Mouse (Mus musculus) liver, embryonic 14.5 days (tissue): Measurements from ENCODE around the gene Iqcf3. TPM values are rescaled to one million over a fixed set of nuclear protein-coding genes. Genes with fewer than 3 reads are reported as not detected.

Experiments used
- ATAC-seq: fragments of 200-750 bp; cut with Nextera tagmentation; 2 replicates; pipeline ENCODE4 v1.8.0; 2017; ENCODE audit warnings: moderate number of reproducible peaks, mild to moderate bottlenecking, moderate library complexity; ENCODE audit not compliant: insufficient read depth
- DNase-seq, 3 experiments: peaks; one replicate each; pipeline ENCODE4 v3.0.0-alpha.2; 2012 to 2013; ENCODE audit warnings: low read depth in 3 of 3, low spot score in 3 of 3
- H3K27ac ChIP-seq: fragments of 300-500 bp; sonication (generic); 2 replicates; pipeline ENCODE4 v1.5.1; 2014; ENCODE audit warnings: moderate library complexity, mild to moderate bottlenecking, control low read depth, inconsistent platforms
- H3K27me3 ChIP-seq: fragments of 300-500 bp; sonication (generic); 2 replicates; pipeline ENCODE4 v1.6.1; 2014; ENCODE audit warnings: mild to moderate bottlenecking, low read length, moderate library complexity; ENCODE audit not compliant: control insufficient read depth, insufficient read depth
- H3K36me3 ChIP-seq: fragments of 300-500 bp; sonication (generic); replicated peaks from 2 replicates; pipeline ENCODE4 v1.6.1; 2014; ENCODE audit warnings: low read depth; ENCODE audit not compliant: control insufficient read depth, insufficient read depth
- H3K4me1 ChIP-seq, 2 experiments: fragments of 200-500 bp in 1 of 2; fragments of 300-500 bp in 1 of 2; sonication (generic) in 1 of 2; replicated peaks; 2 replicates each; pipeline ENCODE4 v1.6.1; 2012 to 2014; ENCODE audit warnings: antibody characterized with exemption in 1 of 2, inconsistent platforms in 1 of 2, low read length in 1 of 2; ENCODE audit not compliant: control insufficient read depth in 2 of 2, insufficient read depth in 2 of 2
- H3K4me2 ChIP-seq: fragments of 300-500 bp; sonication (generic); 2 replicates; pipeline ENCODE4 v1.6.1; 2014; ENCODE audit warnings: low read depth, mild to moderate bottlenecking, control low read depth, moderate library complexity
- H3K4me3 ChIP-seq, 2 experiments: fragments of 200-500 bp in 1 of 2; fragments of 300-500 bp in 1 of 2; sonication (generic) in 1 of 2; 2 replicates each; pipeline ENCODE4 v1.5.1; 2012 to 2014; ENCODE audit warnings: low read depth in 2 of 2, low read length in 2 of 2, mild to moderate bottlenecking in 2 of 2, control low read depth in 1 of 2, inconsistent platforms in 1 of 2, moderate library complexity in 1 of 2; ENCODE audit not compliant: insufficient read depth in 1 of 2
- H3K9ac ChIP-seq: fragments of 300-500 bp; sonication (generic); replicated peaks from 2 replicates; pipeline ENCODE4 v1.6.1; 2014; ENCODE audit warnings: mild to moderate bottlenecking, control low read depth, moderate library complexity
- H3K9me3 ChIP-seq: fragments of 300-500 bp; sonication (generic); 2 replicates; pipeline ENCODE4 v1.6.1; 2016; ENCODE audit warnings: low read length, mixed read lengths; ENCODE audit not compliant: control insufficient read depth
- CTCF ChIP-seq: IDR thresholded peaks from 2 replicates; pipeline ENCODE4 v1.5.1; 2016; ENCODE audit warnings: antibody characterized with exemption, low read depth, control low read depth
- EP300 ChIP-seq: IDR thresholded peaks from 2 replicates; pipeline ENCODE4 v1.6.1; 2016; ENCODE audit warnings: antibody characterized with exemption, low read depth
- WGBS: fragments of 180-500 bp; shearing (Covaris S2); extraction: QIAGEN DNeasy Blood & Tissue Kit; methylation state at CpG from one replicate; pipeline ENCODE4 v1.1.7; 2014; ENCODE audit not compliant: insufficient replicate concordance; 5-methylcytosine and 5-hydroxymethylcytosine counted together
- polyA plus RNA-seq, 2 experiments: library from polyadenylated mRNA; depleted of rRNA in 1 of 2; stranded (reverse) in 1 of 2; unstranded in 1 of 2; fragments of >200 nt; fragmentation: Nextera tagmentation in 1 of 2; extraction: Ambion mirVana in 1 of 2; gene quantifications; 2 replicates each; pipeline versions ENCODE4 v1.2.1 to v1.2.3; 2012 to 2014

The Iqcf3 gene
- polyA plus RNA-seq, 2 experiments = not detected

DNA sequence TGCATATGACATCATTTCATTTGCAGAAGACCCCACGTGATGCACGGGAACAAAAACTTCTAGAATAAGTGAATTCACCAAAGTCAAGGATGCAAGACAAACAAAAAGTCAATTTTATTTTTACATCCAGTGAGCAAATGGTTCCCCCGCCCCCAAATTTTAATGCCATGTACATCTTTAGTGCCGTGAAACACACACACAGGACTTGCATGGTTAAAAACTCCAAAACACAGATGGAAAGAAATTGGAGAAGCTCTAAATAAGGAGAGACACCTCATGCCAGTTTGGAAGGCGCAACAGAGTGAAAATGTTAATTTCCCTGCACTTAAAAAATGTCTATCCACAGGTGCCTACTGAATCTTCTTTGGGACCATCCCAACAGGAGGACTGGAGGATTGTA lies 30.7 kb upstream of the Iqcf3 start:
- no peaks in the 10 kb centered on the region for H3K27me3 ChIP-seq
- H3K4me1 ChIP-seq = no peaks in the 10 kb centered on the region
- H3K27ac ChIP-seq = no peak overlapping the region
- TF ChIP-seq EP300 (no peak), CTCF (no peak)
- H3K36me3 ChIP-seq = no peaks in the 10 kb centered on the region
- H3K9ac ChIP-seq = no peak overlapping the region
- ATAC-seq (no peak), DNase-seq (no peak)
- no peak overlapping the region for H3K4me2 ChIP-seq
- WGBS = 62% methylated on average over 5 of the region's 5 CpGs
- no peak overlapping the region for H3K4me3 ChIP-seq
- H3K9me3 ChIP-seq = no peaks in the 10 kb centered on the region

DNA sequence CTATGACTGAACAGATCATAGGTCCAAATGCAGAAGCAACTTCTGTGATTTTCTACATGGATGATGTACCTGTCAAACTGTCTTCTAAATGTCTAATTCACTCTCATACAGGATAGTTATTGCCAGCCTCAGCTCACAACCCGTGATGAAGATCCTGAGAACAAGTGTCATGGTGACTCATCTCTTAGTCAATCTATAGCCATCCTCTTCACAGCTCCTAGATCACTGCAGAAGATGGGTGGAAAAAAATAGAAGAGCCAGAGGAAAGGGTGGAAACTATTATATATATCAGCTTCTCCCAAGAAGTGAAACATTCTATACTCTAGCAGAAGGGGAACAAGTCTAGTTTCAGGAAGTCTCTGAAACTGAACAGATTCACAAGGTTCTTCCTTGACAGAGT lies 21.1 kb upstream of the Iqcf3 start:
- Histone ChIP-seq H3K4me1 (no peaks in the 10 kb centered on the region), H3K36me3 (no peaks in the 10 kb centered on the region), H3K27me3 (no peaks in the 10 kb centered on the region), H3K27ac (no peak overlapping the region), H3K4me3 (no peak overlapping the region), H3K4me2 (no peak overlapping the region), H3K9ac (no peak overlapping the region), H3K9me3 (no peaks in the 10 kb centered on the region; the same call in 1 of the 2 replicates)
- 37% methylated on average over 1 of the region's 1 CpGs for WGBS
- ATAC-seq (no peak), DNase-seq (no peak)
- no peak for TF ChIP-seq EP300
- no peak for TF ChIP-seq CTCF

DNA sequence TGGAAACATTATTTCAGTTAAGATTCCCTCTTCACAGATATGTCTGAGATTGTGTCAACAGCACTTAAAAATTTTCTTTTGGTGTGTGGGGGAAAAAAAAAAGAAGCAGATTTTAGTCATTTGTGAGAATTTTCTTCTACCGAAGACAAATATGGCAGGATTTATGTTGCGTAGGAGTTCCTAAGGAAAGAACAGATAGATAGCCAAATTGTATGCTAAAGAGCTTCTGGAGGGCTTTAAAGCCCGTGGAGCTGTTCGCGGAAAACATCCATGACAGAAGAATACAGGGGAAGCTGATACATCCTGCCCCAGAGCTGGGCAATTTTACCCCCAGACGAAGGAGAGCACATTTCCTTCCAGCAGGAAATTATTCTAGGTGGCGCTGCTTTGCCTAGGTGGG lies 18.6 kb upstream of the Iqcf3 start:
- H3K4me3 ChIP-seq = no peak overlapping the region
- ATAC-seq = no peak
- 66% methylated on average over 7 of the region's 7 CpGs for WGBS

DNA sequence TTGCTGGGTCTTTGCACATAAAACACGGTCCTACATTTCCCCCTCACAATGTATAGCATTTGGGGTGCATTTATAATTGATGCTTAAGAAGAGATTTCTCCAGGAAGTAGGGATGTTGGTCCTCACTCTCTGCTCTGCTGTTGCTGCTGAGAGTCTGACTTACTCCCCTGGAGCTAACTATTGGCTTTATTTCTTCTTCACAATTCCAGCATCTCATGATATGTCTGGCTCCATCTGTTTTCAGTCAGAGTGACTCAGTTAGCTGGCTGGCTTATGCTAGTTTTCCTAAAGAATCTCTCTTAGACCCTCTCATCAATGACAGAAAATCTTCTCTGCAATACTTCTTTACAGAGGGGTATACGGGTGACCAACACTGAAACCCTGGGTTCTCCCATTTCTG lies 14.7 kb upstream of the Iqcf3 start:
- H3K27me3 ChIP-seq = no peaks in the 10 kb centered on the region

More for the DNA sequence above, 18.6 kb upstream of the Iqcf3 start:
- Histone ChIP-seq H3K9me3 (no peaks in the 10 kb centered on the region; the same call in 1 of the 2 replicates), H3K36me3 (no peaks in the 10 kb centered on the region), H3K27me3 (no peaks in the 10 kb centered on the region), H3K9ac (no peak overlapping the region), H3K4me2 (no peak overlapping the region), H3K4me1 (no peaks in the 10 kb centered on the region), H3K27ac (no peak overlapping the region)
- TF ChIP-seq EP300 (no peak), CTCF (no peak)
- DNase-seq = no peak

DNA sequence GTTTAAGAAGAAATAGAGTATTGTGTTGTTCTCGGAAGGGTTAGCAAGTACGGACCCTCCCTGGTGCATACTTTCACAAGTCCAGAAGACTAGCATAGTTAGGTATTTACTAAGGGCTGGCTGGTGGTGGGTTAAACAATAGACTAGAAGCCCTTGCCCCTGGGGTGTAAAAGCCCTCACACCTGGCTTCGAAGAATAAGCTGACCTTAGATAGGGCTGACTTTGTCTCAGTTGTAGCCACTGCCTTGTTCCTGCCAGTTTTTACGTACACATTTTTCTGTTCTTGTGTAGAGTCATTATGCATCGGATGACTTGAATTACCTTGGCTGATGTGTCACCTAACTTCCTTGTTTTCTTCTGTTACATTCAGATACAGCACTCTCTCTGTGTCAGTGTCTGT lies 11.9 kb upstream of the Iqcf3 start:
- TF ChIP-seq EP300 = no peak
- no peak for TF ChIP-seq CTCF
- no peak for ATAC-seq
- Histone ChIP-seq H3K27ac (no peak overlapping the region), H3K36me3 (no peaks in the 10 kb centered on the region), H3K4me1 (no peaks in the 10 kb centered on the region), H3K4me3 (no peak overlapping the region), H3K9me3 (no peaks in the 10 kb centered on the region), H3K9ac (no peak overlapping the region), H3K4me2 (no peak overlapping the region), H3K27me3 (no peaks in the 10 kb centered on the region)
- 74% methylated on average over 5 of the region's 5 CpGs for WGBS
- no peak for DNase-seq

More for the DNA sequence above, 14.7 kb upstream of the Iqcf3 start:
- ATAC-seq (no peak), DNase-seq (no peak)
- TF ChIP-seq EP300 (no peak), CTCF (no peak)
- no peaks in the 10 kb centered on the region for H3K36me3 ChIP-seq
- H3K4me2 ChIP-seq = no peak overlapping the region
- no peaks in the 10 kb centered on the region; the same call in 1 of the 2 replicates for H3K9me3 ChIP-seq
- 64% methylated on average over 2 of the region's 2 CpGs for WGBS
- no peak overlapping the region for H3K9ac ChIP-seq
- H3K4me3 ChIP-seq = no peak overlapping the region
- H3K27ac ChIP-seq = no peak overlapping the region
- H3K4me1 ChIP-seq = no peaks in the 10 kb centered on the region

DNA sequence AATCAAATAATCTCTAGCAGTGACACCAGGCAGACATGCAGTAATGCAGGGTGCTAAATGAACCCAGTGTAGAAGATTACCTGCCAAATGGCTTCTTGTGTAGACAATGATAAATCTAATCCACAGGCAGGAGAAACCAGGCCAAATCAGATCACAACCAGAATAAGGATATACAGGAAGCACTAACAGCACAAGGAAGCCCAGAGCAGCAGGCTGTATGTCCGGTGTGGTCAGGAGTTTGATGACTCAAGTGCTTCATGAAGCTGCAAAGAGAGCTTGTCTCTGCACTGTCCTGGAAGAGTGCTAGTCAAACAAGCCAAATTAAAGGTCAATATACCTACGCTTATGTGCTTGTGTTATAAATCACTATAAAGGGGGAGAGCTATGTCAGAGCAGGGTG lies 10.8 kb upstream of the Iqcf3 start:
- TF ChIP-seq CTCF (no peak), EP300 (no peak)
- DNase-seq (no peak), ATAC-seq (no peak)
- Histone ChIP-seq H3K4me3 (no peak overlapping the region), H3K27me3 (no peaks in the 10 kb centered on the region), H3K36me3 (no peaks in the 10 kb centered on the region), H3K9ac (no peak overlapping the region), H3K27ac (no peak overlapping the region), H3K9me3 (no peaks in the 10 kb centered on the region), H3K4me2 (no peak overlapping the region), H3K4me1 (no peaks in the 10 kb centered on the region)
- WGBS = 43% methylated on average over 2 of the region's 2 CpGs
